Mouse (Mus musculus) MN1 (cell line): ENCODE measurements around the gene Il2rg.

ENCODE experiments used
- DNase-seq: peaks from one replicate; pipeline ENCODE4 v3.0.0-alpha.2; 2016; ENCODE audit warnings: low spot score

Il2rg gene

GRCm38 (mm10) chrX:101260441-101261325 is 7.4 kb downstream of the Il2rg start:
- peak; percentile 53 for DNase-seq

- no peak for DNase-seq
Observed at GRCm38 (mm10) chrX:101256603-101257002, 11.5 kb downstream of the Il2rg start.

GRCm38 (mm10) chrX:101254740-101255139 is 13.3 kb downstream of the Il2rg start:
- DNase-seq: no peak

DNA sequence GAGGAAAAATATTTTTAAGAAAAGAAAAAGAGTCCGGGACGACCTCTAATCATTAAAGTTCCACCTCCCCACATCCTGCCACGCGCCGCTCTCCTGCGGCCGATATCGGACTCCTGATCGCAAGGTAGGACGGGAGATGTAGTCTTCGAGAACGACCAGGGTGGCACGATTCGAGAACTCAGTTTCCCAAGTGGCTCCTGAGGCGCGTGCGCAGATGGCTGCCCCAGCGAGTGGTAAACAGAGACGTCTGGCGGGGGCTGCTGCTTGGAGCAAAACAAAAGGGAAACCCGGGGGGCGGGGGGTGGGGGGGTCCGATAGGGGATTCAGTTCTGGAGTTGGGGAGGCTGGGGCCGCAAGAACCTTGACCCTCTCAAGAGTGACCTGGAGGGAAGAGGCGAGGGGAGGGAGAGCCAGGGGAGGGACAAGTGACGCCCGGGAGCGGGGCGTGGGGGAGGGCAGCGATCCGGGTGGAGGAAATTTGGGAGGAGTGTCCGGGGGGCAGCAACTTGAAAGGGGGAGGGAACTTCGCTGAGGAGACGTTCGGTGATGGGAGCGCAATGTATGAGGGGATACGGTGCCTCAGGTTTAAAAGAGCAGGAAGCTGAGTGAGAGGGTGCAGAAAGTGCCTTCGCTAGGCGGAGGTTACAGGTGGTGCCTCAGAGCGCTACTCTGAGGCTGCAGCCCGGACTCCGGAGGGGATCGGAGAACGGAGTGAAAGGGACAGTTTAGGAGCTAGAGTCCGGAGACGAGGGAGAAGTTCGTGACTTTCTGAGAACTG is 13.9 kb downstream of the Il2rg start, which contains the start of gene Foxo4:
Gene Foxo4 (plus strand): TSS at position 577 of the 778 bp plus-strand sequence.
- DNase-seq: peak; percentile 79

DNA sequence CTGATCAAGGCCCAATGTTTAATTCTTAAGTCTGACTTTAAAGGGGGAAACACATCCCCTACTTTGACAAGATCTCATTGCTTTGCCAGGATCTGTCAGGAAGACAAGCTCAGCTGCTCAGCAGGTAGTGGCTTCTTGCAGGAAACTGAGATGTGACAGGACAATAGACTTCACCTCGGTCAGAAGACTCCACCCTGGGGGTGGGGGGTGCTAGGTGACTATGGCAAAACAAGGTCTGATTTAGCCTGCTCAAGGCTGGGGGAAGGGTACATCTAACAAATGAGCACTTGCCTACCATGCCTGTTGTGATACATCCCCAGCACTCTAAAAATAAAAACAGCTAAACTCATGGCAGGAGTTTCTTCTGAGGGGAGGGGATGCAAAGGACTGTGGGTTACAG is 23.0 kb downstream of the Il2rg start:
- no peak for DNase-seq

- no peak for DNase-seq
Observed at GRCm38 (mm10) chrX:101222796-101223162, 45.3 kb downstream of the Il2rg start.

- DNase-seq: peak; percentile 87
Observed at GRCm38 (mm10) chrX:101221834-101222795, 45.9 kb downstream of the Il2rg start, which contains the start of gene Snx12. Snx12 (minus strand) TSS chrX:101222563.
